Mouse (Mus musculus): ENCODE results near the gene Sugct.

DNA sequence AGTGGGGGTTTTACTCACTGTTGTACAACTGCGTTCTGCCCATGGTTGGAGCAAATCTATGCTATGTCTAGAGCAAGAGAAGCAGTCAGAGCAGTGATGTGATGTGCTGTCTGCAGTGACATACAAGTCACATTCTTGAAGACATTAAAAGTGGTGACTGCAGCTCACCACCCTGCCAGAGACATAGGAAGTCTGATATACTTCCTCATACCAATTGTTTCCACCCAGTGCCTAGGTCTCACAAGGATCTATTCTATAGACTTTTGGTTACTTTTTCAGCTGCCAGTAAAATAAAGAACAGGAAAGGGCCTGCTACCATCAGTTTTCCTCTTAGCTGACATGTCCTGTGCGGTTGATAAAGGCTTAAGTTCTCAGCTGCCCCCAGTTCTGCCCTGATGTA lies 613.7 kb downstream of the Sugct start:
- TF ChIP-seq CTCF (IDR thresholded peaks at IDR 0.05; ENCODE audit: low read depth), result no peak
- TF ChIP-seq EP300 (IDR thresholded peaks at IDR 0.05; ENCODE audit: low read depth), result no peak
